Mouse (Mus musculus): Measurements from ENCODE around the gene Pspn. TPM values are rescaled to one million over a fixed set of nuclear protein-coding genes. Genes with fewer than 3 reads are reported as not detected.

The Pspn gene
- polyA plus RNA-seq, 2 experiments, result not detected

DNA sequence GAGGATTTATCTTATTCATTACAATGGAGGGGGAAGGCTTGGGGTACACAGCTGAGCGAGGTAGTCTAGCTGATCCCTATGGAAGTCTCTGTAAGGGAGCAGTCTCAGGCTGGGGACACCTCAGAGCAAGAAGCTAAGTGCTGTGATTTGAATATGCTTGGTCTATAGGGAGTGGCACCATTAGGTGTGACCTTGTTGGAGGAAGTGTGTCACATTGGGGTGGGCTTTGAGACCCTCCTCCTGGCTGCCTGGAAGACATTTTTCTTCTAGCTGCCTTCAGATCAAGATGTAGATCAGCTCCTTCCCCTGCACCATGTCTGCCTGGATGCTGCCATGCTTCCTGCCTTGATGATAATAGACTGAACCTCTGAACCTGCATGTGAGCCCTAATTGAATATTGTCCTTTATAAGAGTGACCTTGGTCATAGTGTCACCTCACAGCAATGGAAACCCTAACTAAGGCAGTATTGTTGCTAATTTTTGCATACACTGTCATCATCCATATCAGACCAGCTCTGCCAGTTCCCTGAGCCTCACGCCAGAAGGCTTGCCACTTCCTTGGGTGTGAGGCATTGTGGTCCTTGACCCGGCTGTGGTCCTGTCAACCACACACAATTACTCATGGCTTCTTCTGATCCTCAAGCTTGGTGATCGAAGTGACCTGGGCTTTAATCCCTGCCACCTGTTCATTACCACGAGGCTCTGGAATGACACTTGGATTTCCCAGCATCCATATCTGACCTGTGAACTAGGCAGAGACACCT is 37.0 kb downstream of the Pspn start:
- 77% methylated on average over 5 of the region's 5 CpGs for WGBS
- Histone ChIP-seq H3K9me3 (ENCODE audit: control insufficient read depth, low read length) (no peaks in the 10 kb centered on the region), H3K36me3 (ENCODE audit: control insufficient read depth, insufficient read depth, low read length) (no peaks in the 10 kb centered on the region), H3K4me3 (replicated peaks; ENCODE audit: low read length) (no peak overlapping the region), H3K27ac (replicated peaks; ENCODE audit: low read depth, low read length) (no peak overlapping the region), H3K4me1 (ENCODE audit: control insufficient read depth, insufficient read depth, low read length) (no peaks in the 10 kb centered on the region), H3K27me3 (ENCODE audit: control insufficient read depth, insufficient read depth, low read length) (no peaks in the 10 kb centered on the region), H3K9ac (ENCODE audit: low read depth, low read length, severe bottlenecking) (no peak overlapping the region), H3K4me2 (replicated peaks; ENCODE audit: low read depth, low read length, severe bottlenecking) (no peak overlapping the region)
- no peak for ATAC-seq (ENCODE audit: low FRiP score, low read depth)
- no peak for TF ChIP-seq POLR2A (IDR thresholded peaks at IDR 0.05; ENCODE audit: borderline replicate concordance, extremely low read depth, insufficient read depth, insufficient read length)
- DNase-seq (ENCODE audit: low spot score), result no peak

DNA sequence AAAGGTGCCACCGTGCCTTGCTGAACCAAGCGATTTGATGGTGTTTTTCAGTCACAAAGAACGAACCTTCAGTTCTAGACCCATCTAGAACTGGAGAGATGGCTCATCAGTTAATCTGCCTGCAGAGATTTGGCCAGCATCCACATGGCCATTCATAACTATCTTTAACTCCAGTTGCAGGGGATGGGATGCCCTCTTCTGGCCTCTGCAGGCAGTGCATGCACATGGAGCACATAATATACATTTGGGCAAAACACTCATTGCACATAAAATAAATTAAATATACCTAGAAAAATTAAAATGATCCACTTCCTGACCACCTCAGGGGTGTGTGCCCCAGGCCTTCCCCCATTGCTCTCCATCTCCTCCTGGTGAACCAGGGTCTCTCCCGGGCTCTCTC is 37.9 kb downstream of the Pspn start:
- no peak for DNase-seq (ENCODE audit: low spot score)
- H3K4me3 ChIP-seq (replicated peaks; ENCODE audit: low read length), result no peak overlapping the region
- no peak overlapping the region for H3K9ac ChIP-seq (ENCODE audit: low read depth, low read length, severe bottlenecking)
- 92% methylated on average over 4 of the region's 4 CpGs for WGBS
- H3K27me3 ChIP-seq (ENCODE audit: control insufficient read depth, insufficient read depth, low read length), result no peaks in the 10 kb centered on the region
- no peaks in the 10 kb centered on the region for H3K36me3 ChIP-seq (ENCODE audit: control insufficient read depth, insufficient read depth, low read length)
- no peaks in the 10 kb centered on the region for H3K4me1 ChIP-seq (ENCODE audit: control insufficient read depth, insufficient read depth, low read length)
- TF ChIP-seq POLR2A (IDR thresholded peaks at IDR 0.05; ENCODE audit: borderline replicate concordance, extremely low read depth, insufficient read depth, insufficient read length), result no peak
- no peak overlapping the region for H3K27ac ChIP-seq (replicated peaks; ENCODE audit: low read depth, low read length)
- H3K9me3 ChIP-seq (ENCODE audit: control insufficient read depth, low read length), result no peaks in the 10 kb centered on the region
- ATAC-seq (ENCODE audit: low FRiP score, low read depth), result no peak
- no peak overlapping the region for H3K4me2 ChIP-seq (replicated peaks; ENCODE audit: low read depth, low read length, severe bottlenecking)

DNA sequence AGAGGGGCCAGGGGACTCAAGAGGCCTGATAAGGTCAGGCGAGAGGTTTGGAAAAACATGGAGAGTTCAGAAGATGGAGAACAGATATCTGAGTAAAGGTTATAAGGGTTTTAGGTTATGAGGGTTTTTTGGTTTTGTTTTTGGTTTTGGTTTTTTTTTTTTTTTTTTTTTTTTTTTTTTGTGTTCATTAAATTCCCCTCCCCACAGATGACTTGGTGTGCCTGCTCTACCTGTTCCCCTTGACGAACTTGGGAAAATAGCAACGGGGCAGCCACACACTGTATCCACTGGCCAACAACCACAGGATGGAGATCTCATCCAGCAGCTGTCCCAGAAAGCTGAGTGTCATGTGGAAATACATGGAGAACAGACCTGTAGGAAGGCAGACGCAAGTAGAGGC is 41.2 kb downstream of the Pspn start:
- WGBS, result 74% methylated on average over 4 of the region's 4 CpGs
- Histone ChIP-seq H3K27me3 (ENCODE audit: control insufficient read depth, insufficient read depth, low read length) (no peaks in the 10 kb centered on the region), H3K9me3 (ENCODE audit: control insufficient read depth, low read length) (no peaks in the 10 kb centered on the region), H3K4me3 (replicated peaks; ENCODE audit: low read length) (no peak overlapping the region), H3K27ac (replicated peaks; ENCODE audit: low read depth, low read length) (no peak overlapping the region), H3K4me2 (replicated peaks; ENCODE audit: low read depth, low read length, severe bottlenecking) (no peak overlapping the region), H3K9ac (ENCODE audit: low read depth, low read length, severe bottlenecking) (no peak overlapping the region), H3K4me1 (ENCODE audit: control insufficient read depth, insufficient read depth, low read length) (no peaks in the 10 kb centered on the region), H3K36me3 (ENCODE audit: control insufficient read depth, insufficient read depth, low read length) (no peaks in the 10 kb centered on the region)
- ATAC-seq (ENCODE audit: low FRiP score, low read depth) (no peak), DNase-seq (ENCODE audit: low spot score) (no peak)
- no peak for TF ChIP-seq POLR2A (IDR thresholded peaks at IDR 0.05; ENCODE audit: borderline replicate concordance, extremely low read depth, insufficient read depth, insufficient read length)

DNA sequence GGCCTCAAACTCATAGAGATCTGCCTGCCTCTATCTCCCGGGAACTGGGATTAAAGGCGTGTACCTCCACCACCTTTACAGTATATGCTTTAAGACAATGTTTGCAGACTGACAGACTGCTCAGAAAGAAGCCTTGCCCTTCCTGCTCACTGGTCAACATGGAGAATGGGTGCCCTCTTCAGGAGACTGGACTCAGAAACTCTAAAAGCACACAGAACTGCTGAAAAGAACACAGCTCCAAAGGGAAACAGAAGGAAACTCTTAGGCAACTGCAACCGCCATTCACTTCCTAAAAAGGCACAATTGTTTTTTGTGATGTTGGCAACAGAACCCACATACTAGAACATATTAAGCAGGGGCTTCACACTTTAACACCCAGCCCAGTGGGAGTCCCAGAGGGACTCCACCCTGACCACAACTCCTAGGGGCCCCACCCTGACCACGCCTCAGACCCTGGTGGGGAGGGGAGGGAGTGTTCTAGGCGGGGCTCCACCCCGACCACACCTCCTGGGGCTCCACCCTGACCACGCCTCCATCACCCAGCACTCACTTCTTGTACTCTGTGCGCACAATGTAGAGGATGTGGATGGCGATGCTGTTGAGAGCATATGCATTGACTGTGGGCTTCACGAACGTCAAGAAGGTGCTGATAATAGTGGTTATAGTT is 41.9 kb downstream of the Pspn start:
- Histone ChIP-seq H3K27ac (replicated peaks; ENCODE audit: low read depth, low read length) (no peak overlapping the region), H3K27me3 (ENCODE audit: control insufficient read depth, insufficient read depth, low read length) (no peaks in the 10 kb centered on the region), H3K9ac (ENCODE audit: low read depth, low read length, severe bottlenecking) (no peak overlapping the region), H3K4me3 (replicated peaks; ENCODE audit: low read length) (no peak overlapping the region), H3K4me1 (ENCODE audit: control insufficient read depth, insufficient read depth, low read length) (no peaks in the 10 kb centered on the region), H3K4me2 (replicated peaks; ENCODE audit: low read depth, low read length, severe bottlenecking) (no peak overlapping the region), H3K36me3 (ENCODE audit: control insufficient read depth, insufficient read depth, low read length) (no peaks in the 10 kb centered on the region), H3K9me3 (ENCODE audit: control insufficient read depth, low read length) (no peaks in the 10 kb centered on the region)
- ATAC-seq (ENCODE audit: low FRiP score, low read depth) (no peak), DNase-seq (ENCODE audit: low spot score) (no peak)
- no peak for TF ChIP-seq POLR2A (IDR thresholded peaks at IDR 0.05; ENCODE audit: borderline replicate concordance, extremely low read depth, insufficient read depth, insufficient read length)
- 30% methylated on average over 11 of the region's 11 CpGs for WGBS

DNA sequence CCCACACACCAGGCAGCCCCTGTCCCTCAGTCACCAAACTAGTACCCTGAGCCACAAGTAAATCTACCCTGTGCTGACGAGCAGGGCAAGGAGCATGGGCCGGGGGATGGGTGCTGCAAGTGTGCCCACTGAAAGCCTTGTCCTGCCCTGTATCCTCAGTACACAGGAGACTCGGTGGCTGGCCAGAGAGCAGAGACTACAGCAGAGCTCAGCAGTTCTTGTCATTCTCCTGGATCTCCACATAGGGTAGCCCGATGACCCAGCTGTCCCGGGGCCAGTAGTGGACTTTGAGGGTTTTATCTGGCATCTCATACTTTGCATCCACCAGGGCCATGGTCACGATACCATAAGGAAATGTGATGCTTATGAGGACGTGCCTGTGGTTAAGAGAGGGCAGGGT is 44.9 kb downstream of the Pspn start:
- Histone ChIP-seq H3K36me3 (ENCODE audit: control insufficient read depth, insufficient read depth, low read length) (no peaks in the 10 kb centered on the region), H3K4me3 (replicated peaks; ENCODE audit: low read length) (no peak overlapping the region), H3K9me3 (ENCODE audit: control insufficient read depth, low read length) (no peaks in the 10 kb centered on the region), H3K4me2 (replicated peaks; ENCODE audit: low read depth, low read length, severe bottlenecking) (no peak overlapping the region), H3K9ac (ENCODE audit: low read depth, low read length, severe bottlenecking) (no peak overlapping the region), H3K27me3 (ENCODE audit: control insufficient read depth, insufficient read depth, low read length) (no peaks in the 10 kb centered on the region), H3K4me1 (ENCODE audit: control insufficient read depth, insufficient read depth, low read length) (no peaks in the 10 kb centered on the region), H3K27ac (replicated peaks; ENCODE audit: low read depth, low read length) (no peak overlapping the region)
- 83% methylated on average over 7 of the region's 7 CpGs for WGBS
- DNase-seq (ENCODE audit: low spot score) (no peak), ATAC-seq (ENCODE audit: low FRiP score, low read depth) (no peak)
- no peak for TF ChIP-seq POLR2A (IDR thresholded peaks at IDR 0.05; ENCODE audit: borderline replicate concordance, extremely low read depth, insufficient read depth, insufficient read length)

All from limb, embryonic 14.5 days (tissue).